Mouse (Mus musculus) embryonic fibroblast, embryonic 13.5 days (primary cell): ENCODE measurements at regions not wholly inside any gene's neighbourhood (a gene's known extent, or its start where the extent isn't known, plus 50 kb on each side); places are given as distances from the start of the nearest gene placed in this dataset.

Source experiments
- CTCF ChIP-seq: IDR thresholded peaks from 2 replicates; pipeline ENCODE4 v1.5.1; 2011; ENCODE audit warnings: mild to moderate bottlenecking, control low read depth, low read length, moderate library complexity, borderline replicate concordance; ENCODE audit not compliant: insufficient read depth
- POLR2A ChIP-seq: IDR thresholded peaks from 2 replicates; pipeline ENCODE4 v1.6.1; 2011; ENCODE audit warnings: low read depth, mild to moderate bottlenecking, control low read depth, low read length, moderate library complexity

- TF ChIP-seq POLR2A (no peak), CTCF (no peak)
These were observed 208.2 kb downstream of the Sptssa start for GRCm38 (mm10) chr12:54448221-54448620.
